Mouse (Mus musculus): ENCODE results near the gene Olfr1278.

Olfr1278 gene

DNA sequence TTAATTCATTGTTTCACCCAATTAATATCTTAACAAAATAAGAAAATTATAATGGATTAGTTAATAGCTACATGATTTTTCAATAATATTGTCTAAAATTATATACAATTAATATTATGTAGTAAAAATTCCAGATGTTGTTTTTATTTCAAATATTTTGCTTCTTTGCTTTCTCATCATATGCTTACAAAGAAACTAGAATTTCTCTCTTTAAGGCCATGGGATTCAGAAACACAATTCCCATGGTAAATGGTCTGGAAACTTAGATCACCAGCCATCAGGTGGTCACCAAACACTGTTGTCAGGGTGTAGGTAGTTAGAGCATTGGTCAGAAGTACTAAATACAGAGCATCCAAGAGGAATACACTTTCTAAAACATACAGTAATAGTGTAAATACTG lies at the start of gene Olfr1278:
Gene Olfr1278, plus strand, starts transcription at position 301 of the 400 bp plus-strand sequence.
- ATAC-seq (ENCODE audit: low TSS enrichment): no peak

DNA sequence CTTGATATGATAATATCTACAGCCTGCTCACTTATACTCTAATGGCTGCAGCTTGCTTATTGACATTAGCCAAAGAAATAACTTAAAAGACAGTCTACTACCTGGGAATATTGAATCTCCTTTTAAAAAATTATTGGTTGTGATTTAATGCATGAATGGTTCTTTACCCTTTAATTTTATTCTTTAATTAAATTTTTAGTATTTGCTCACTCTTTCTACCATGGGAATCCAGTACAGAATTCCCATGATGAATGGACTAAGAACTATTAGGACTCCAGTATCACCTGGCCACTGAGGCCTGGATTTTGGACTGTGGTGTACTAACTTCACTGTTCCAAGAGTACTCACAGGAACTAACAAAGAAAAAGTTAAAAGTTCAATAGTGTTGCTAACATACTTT lies 35.7 kb upstream of the Olfr1278 start, which contains the start of gene Olfr1276:
Gene Olfr1276, plus strand, starts transcription at position 301 of the 400 bp plus-strand sequence.
- ATAC-seq (ENCODE audit: low TSS enrichment): no peak

DNA sequence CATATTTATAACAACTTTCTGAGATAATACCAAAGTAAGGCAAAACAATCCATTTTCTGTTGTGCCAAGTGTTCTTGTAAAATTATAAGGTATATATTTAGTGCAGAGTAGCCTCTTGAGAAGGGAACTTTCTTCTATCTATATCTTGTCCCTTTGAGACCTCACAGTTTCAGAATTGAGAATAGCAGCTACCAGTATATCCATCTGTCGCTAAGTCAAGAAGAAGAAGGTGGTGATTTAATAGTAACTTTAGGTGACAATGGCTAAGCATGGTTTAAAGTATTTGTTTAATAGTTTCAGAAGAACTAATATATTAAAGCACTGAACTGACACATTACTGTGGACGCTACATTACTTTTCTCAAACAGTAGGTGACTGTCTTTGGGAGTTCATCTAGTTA lies 15.9 kb upstream of the Olfr1278 start, which contains the start of gene Olfr1277:
Gene Olfr1277, minus strand, starts transcription at position 101 of the 400 bp plus-strand sequence.
- peak; percentile 59; the same call in 1 of the 2 replicates for ATAC-seq (ENCODE audit: low TSS enrichment)

DNA sequence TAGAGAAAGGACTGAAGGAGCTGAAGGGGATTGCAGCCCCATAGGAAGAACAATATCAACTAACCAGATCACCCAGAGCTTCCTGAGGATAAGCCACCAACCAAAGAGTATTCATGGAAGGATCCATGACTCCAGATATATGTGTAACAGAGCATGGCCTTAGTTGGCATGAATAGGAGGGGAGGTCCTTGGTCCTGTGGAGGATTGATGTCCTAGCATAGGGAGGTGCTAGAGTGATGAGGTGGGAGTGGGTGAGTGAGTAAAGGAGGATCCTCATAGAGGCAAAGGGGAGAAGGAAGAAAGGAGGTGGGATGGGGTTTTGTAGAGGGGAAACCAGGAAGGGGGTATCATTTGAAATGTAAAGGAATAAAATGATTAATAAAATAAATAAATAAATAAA lies 8.6 kb downstream of the Olfr1278 start:
- ATAC-seq (ENCODE audit: low TSS enrichment): no peak

DNA sequence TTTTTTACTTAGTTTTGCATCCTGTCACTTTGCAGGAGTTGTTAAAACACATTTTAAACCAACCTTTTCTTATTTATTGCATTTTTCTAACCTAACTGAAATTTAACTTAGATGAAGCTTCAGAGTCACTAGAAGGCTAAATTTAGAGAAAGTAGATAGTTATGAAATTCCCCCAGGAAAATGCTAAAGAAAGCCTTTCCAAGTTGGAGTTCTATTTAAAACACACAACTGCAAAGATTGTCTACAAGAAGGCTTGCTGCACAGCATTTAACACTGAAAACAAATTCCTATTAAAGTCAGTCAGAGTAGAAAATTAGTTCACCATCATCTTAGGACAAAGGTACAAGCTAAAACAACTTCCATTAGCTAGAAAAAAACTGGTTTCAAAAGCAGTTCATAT lies 10.4 kb downstream of the Olfr1278 start, which contains the start of gene Olfr1279:
Gene Olfr1279, plus strand, starts transcription at position 262 of the 400 bp plus-strand sequence.
- ATAC-seq (ENCODE audit: low TSS enrichment): peak; percentile 97

DNA sequence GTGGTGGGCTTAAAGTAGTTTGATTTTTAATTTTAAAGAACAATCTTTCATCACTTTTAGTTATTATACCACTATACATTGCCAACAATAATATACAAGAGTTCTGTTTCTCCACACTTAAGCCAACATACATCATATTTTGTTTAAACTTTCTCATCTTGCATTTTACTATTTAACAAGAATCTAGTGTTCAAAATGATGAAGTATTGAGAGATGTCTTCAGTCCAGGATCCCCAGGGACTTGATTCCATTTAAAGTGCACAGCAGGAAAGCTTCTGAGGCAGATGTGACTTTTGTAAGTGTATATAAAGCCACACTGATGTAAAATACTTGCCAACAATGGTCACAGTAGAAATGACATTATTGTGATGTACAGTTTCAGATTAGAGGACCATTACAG lies 23.8 kb downstream of the Olfr1278 start, which contains the start of gene Olfr1280:
Gene Olfr1280, plus strand, starts transcription at position 301 of the 400 bp plus-strand sequence.
- ATAC-seq (ENCODE audit: low TSS enrichment): no peak

DNA sequence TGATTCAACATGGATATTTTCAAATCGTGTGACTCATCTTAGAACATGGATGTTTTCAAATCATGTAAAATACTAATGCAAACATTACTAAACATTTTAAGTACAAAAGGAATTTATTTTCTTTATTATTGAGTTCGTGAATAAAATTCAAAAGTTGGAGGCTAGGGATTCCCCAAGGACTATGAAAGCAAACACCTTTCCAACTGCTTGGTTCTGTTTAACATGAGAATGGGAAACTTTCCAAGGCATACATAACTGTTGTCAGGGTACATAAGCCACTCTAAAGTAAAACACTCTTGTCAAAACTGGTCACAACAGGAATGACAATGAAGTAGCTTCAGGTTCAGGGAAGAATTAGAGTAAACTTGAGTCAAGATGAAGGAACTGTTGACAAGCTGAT lies 36.3 kb downstream of the Olfr1278 start, which contains the start of gene Olfr1281:
Gene Olfr1281, plus strand, starts transcription at position 301 of the 400 bp plus-strand sequence.
- no peak for ATAC-seq (ENCODE audit: low TSS enrichment)

DNA sequence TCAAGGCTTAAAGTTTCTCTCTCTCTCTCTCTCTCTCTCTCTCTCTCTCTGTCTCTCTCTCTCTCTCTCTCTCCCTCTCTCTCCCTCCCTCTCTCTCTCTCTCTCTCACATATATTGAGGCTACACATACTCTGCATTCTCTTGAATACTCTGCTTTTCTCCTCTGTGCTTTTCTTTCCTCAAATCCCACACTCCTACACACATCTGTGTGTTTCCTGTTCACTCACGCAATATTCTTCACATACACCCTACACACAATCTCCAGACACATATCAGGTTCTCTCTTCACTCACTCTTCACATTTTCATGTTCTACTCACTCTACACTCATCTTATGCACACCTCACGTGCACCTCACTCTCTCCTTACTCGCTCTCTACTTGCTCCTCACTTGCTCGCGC lies 43.8 kb downstream of the Olfr1278 start:
- peak; percentile 91 for ATAC-seq (ENCODE audit: low TSS enrichment)

DNA sequence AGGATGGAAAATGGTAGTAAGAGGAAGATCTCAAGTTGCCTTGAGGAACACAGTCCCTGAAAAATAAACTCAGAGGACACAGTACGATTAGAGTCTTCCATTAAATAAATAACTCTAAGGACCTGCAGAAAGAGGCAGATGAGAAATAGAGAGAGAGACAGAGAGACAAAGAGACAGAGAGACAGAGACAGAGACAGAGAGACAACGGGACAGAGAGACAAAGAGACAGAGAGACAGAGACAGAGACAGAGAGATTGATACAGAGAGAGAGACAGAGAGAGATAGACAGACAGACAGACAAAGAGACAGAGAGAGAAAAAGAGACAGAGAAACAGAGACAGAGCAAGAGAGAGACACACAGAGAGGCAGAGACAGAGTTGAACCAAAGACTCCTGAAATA lies 46.0 kb downstream of the Olfr1278 start, which contains the start of gene Olfr1282:
Gene Olfr1282, minus strand, starts transcription at position 101 of the 400 bp plus-strand sequence.
- no peak for ATAC-seq (ENCODE audit: low TSS enrichment)

All from frontal cortex, adult (tissue).